Mouse (Mus musculus): ENCODE data around the gene Ctdspl2. TPM values are rescaled to one million over a fixed set of nuclear protein-coding genes. Genes with fewer than 3 reads are reported as not detected.
"Not testable (repeated sequence)": the region's sequence is repeated elsewhere in the genome, so short reads cannot be mapped to it uniquely, and the experiment has no call there.

Gene Ctdspl2
- polyA plus RNA-seq, 1 experiment from 2014 or later = 63.5 TPM

- no peak for ATAC-seq (ENCODE audit: insufficient number of reproducible peaks, insufficient read depth, low FRiP score, low read depth)
- 5% methylated on average over 8 of the region's 8 CpGs for WGBS
- peak overlapping the region; percentile 93; the same call in 1 of the 2 replicates for H3K27ac ChIP-seq (ENCODE audit: low read length)
- H3K9me3 ChIP-seq (ENCODE audit: control insufficient read depth, low read depth, low read length) = no peaks in the 10 kb centered on the region
- H3K4me1 ChIP-seq (ENCODE audit: control insufficient read depth, insufficient read depth, low read length) = peaks cover 12% of the 10 kb centered on the region
- H3K27me3 ChIP-seq (ENCODE audit: control insufficient read depth, insufficient read depth, low read length) = no peaks in the 10 kb centered on the region
- H3K4me3 ChIP-seq (ENCODE audit: low read depth, low read length) = peak overlapping the region; percentile 94
- peaks cover 4% of the 10 kb centered on the region; the same call in 1 of the 2 replicates for H3K36me3 ChIP-seq (ENCODE audit: control insufficient read depth, insufficient read depth, low read length)
- peak overlapping the region; percentile 86 for H3K4me2 ChIP-seq (replicated peaks; ENCODE audit: low read depth, low read length)
- H3K9ac ChIP-seq (replicated peaks; ENCODE audit: low read depth, low read length) = peak overlapping the region; percentile 98
Observed at GRCm38 (mm10) chr2:121957216-121957792, 1.5 kb downstream of the Ctdspl2 start.

- Histone ChIP-seq H3K36me3 (ENCODE audit: control insufficient read depth, insufficient read depth, low read length) (peaks cover 35% of the 10 kb centered on the region), H3K4me3 (ENCODE audit: low read depth, low read length) (no peak overlapping the region), H3K27me3 (ENCODE audit: control insufficient read depth, insufficient read depth, low read length) (no peaks in the 10 kb centered on the region), H3K4me2 (replicated peaks; ENCODE audit: low read depth, low read length) (no peak overlapping the region), H3K4me1 (ENCODE audit: control insufficient read depth, insufficient read depth, low read length) (no peaks in the 10 kb centered on the region), H3K9me3 (ENCODE audit: control insufficient read depth, low read depth, low read length) (no peaks in the 10 kb centered on the region), H3K9ac (replicated peaks; ENCODE audit: low read depth, low read length) (no peak overlapping the region), H3K27ac (ENCODE audit: low read length) (no peak overlapping the region)
- 94% methylated on average over 1 of the region's 1 CpGs for WGBS
- no peak for ATAC-seq (ENCODE audit: insufficient number of reproducible peaks, insufficient read depth, low FRiP score, low read depth)
Observed at GRCm38 (mm10) chr2:121995738-121996137, 39.9 kb downstream of the Ctdspl2 start.

- no peaks in the 10 kb centered on the region for H3K9me3 ChIP-seq (ENCODE audit: control insufficient read depth, low read depth, low read length)
- no peaks in the 10 kb centered on the region for H3K27me3 ChIP-seq (ENCODE audit: control insufficient read depth, insufficient read depth, low read length)
- no peak overlapping the region for H3K9ac ChIP-seq (replicated peaks; ENCODE audit: low read depth, low read length)
- H3K36me3 ChIP-seq (ENCODE audit: control insufficient read depth, insufficient read depth, low read length) = peaks cover 25% of the 10 kb centered on the region; the same call in 1 of the 2 replicates
- WGBS = 99% methylated on average over 3 of the region's 3 CpGs
- no peak overlapping the region for H3K4me2 ChIP-seq (replicated peaks; ENCODE audit: low read depth, low read length)
- H3K4me1 ChIP-seq (ENCODE audit: control insufficient read depth, insufficient read depth, low read length) = no peaks in the 10 kb centered on the region
- ATAC-seq (ENCODE audit: insufficient number of reproducible peaks, insufficient read depth, low FRiP score, low read depth) = no peak
- H3K4me3 ChIP-seq (ENCODE audit: low read depth, low read length) = no peak overlapping the region
- no peak overlapping the region for H3K27ac ChIP-seq (ENCODE audit: low read length)
Observed at GRCm38 (mm10) chr2:122008832-122009231, 53.0 kb downstream of the Ctdspl2 start.

- no peaks in the 10 kb centered on the region for H3K4me1 ChIP-seq (ENCODE audit: control insufficient read depth, insufficient read depth, low read length)
- H3K9me3 ChIP-seq (ENCODE audit: control insufficient read depth, low read depth, low read length) = no peaks in the 10 kb centered on the region
- peaks cover 17% of the 10 kb centered on the region; the same call in 1 of the 2 replicates for H3K36me3 ChIP-seq (ENCODE audit: control insufficient read depth, insufficient read depth, low read length)
- ATAC-seq (ENCODE audit: insufficient number of reproducible peaks, insufficient read depth, low FRiP score, low read depth) = no peak
- H3K27me3 ChIP-seq (ENCODE audit: control insufficient read depth, insufficient read depth, low read length) = no peaks in the 10 kb centered on the region
- no peak overlapping the region for H3K27ac ChIP-seq (ENCODE audit: low read length)
- WGBS = 88% methylated on average over 7 of the region's 7 CpGs
- H3K4me3 ChIP-seq (ENCODE audit: low read depth, low read length) = no peak overlapping the region
- H3K4me2 ChIP-seq (replicated peaks; ENCODE audit: low read depth, low read length) = no peak overlapping the region
- no peak overlapping the region for H3K9ac ChIP-seq (replicated peaks; ENCODE audit: low read depth, low read length)
Observed at GRCm38 (mm10) chr2:122011441-122011840, 55.6 kb downstream of the Ctdspl2 start.

- Histone ChIP-seq H3K36me3 (ENCODE audit: control insufficient read depth, insufficient read depth, low read length) (no peaks in the 10 kb centered on the region; the same call in 1 of the 2 replicates), H3K9me3 (ENCODE audit: control insufficient read depth, low read depth, low read length) (no peaks in the 10 kb centered on the region), H3K4me1 (ENCODE audit: control insufficient read depth, insufficient read depth, low read length) (no peaks in the 10 kb centered on the region), H3K4me2 (replicated peaks; ENCODE audit: low read depth, low read length) (no peak overlapping the region), H3K27me3 (ENCODE audit: control insufficient read depth, insufficient read depth, low read length) (no peaks in the 10 kb centered on the region), H3K9ac (replicated peaks; ENCODE audit: low read depth, low read length) (no peak overlapping the region), H3K4me3 (ENCODE audit: low read depth, low read length) (no peak overlapping the region), H3K27ac (ENCODE audit: low read length) (no peak overlapping the region)
- WGBS = 15% methylated on average over 1 of the region's 1 CpGs
- ATAC-seq (ENCODE audit: insufficient number of reproducible peaks, insufficient read depth, low FRiP score, low read depth) = no peak
Observed at GRCm38 (mm10) chr2:122018705-122019104, 62.9 kb downstream of the Ctdspl2 start.

GRCm38 (mm10) chr2:122022284-122022683 is 66.5 kb downstream of the Ctdspl2 start:
- Histone ChIP-seq H3K4me2 (replicated peaks; ENCODE audit: low read depth, low read length) (no peak overlapping the region), H3K9me3 (ENCODE audit: control insufficient read depth, low read depth, low read length) (no peaks in the 10 kb centered on the region), H3K36me3 (ENCODE audit: control insufficient read depth, insufficient read depth, low read length) (no peaks in the 10 kb centered on the region), H3K27ac (ENCODE audit: low read length) (no peak overlapping the region), H3K4me3 (ENCODE audit: low read depth, low read length) (no peak overlapping the region), H3K9ac (replicated peaks; ENCODE audit: low read depth, low read length) (no peak overlapping the region), H3K27me3 (ENCODE audit: control insufficient read depth, insufficient read depth, low read length) (no peaks in the 10 kb centered on the region), H3K4me1 (ENCODE audit: control insufficient read depth, insufficient read depth, low read length) (no peaks in the 10 kb centered on the region)
- WGBS = 85% methylated on average over 2 of the region's 2 CpGs
- no peak for ATAC-seq (ENCODE audit: insufficient number of reproducible peaks, insufficient read depth, low FRiP score, low read depth)

GRCm38 (mm10) chr2:122027091-122027490 is 71.3 kb downstream of the Ctdspl2 start:
- H3K9me3 ChIP-seq (ENCODE audit: control insufficient read depth, low read depth, low read length); ATAC-seq (ENCODE audit: insufficient number of reproducible peaks, insufficient read depth, low FRiP score, low read depth); H3K9ac ChIP-seq (replicated peaks; ENCODE audit: low read depth, low read length); H3K4me1 ChIP-seq (ENCODE audit: control insufficient read depth, insufficient read depth, low read length); H3K4me3 ChIP-seq (ENCODE audit: low read depth, low read length); H3K27ac ChIP-seq (ENCODE audit: low read length); H3K4me2 ChIP-seq (replicated peaks; ENCODE audit: low read depth, low read length); H3K36me3 ChIP-seq (ENCODE audit: control insufficient read depth, insufficient read depth, low read length); H3K27me3 ChIP-seq (ENCODE audit: control insufficient read depth, insufficient read depth, low read length): not testable (repeated sequence)
- WGBS = 93% methylated on average over 10 of the region's 10 CpGs

- WGBS = under 1% methylated on average over 55 of the region's 67 CpGs
Observed at GRCm38 (mm10) chr2:122027862-122028755, 72.3 kb downstream of the Ctdspl2 start, which contains the start of gene Eif3j1. Eif3j1 (plus strand) TSS chr2:122028546.

More at GRCm38 (mm10) chr2:122027862-122028755, 72.3 kb downstream of the Ctdspl2 start, which contains the start of gene Eif3j1:
- peaks cover 8% of the 10 kb centered on the region; the same call in 1 of the 2 replicates for H3K36me3 ChIP-seq (ENCODE audit: control insufficient read depth, insufficient read depth, low read length)
- peak within 1 kb of the TSS; percentile 80 for H3K4me3 ChIP-seq (ENCODE audit: low read depth, low read length)
- no peaks in the 10 kb centered on the region for H3K27me3 ChIP-seq (ENCODE audit: control insufficient read depth, insufficient read depth, low read length)
- peak within 1 kb of the TSS; percentile 86 for H3K27ac ChIP-seq (ENCODE audit: low read length)
- H3K4me2 ChIP-seq (replicated peaks; ENCODE audit: low read depth, low read length) = peak within 1 kb of the TSS; percentile 70
- H3K9me3 ChIP-seq (ENCODE audit: control insufficient read depth, low read depth, low read length) = no peaks in the 10 kb centered on the region
- peak within 1 kb of the TSS; percentile 84 for H3K9ac ChIP-seq (replicated peaks; ENCODE audit: low read depth, low read length)
- ATAC-seq (ENCODE audit: insufficient number of reproducible peaks, insufficient read depth, low FRiP score, low read depth) = peak; percentile 99
- 0 out of 2 replicates have a peak, but pooled peaks cover 5% of the 10 kb centered on the region for H3K4me1 ChIP-seq (ENCODE audit: control insufficient read depth, insufficient read depth, low read length)

All from stomach, embryonic 14.5 days (tissue).